Mouse (Mus musculus): ENCODE data around the gene Itga4.

DNA sequence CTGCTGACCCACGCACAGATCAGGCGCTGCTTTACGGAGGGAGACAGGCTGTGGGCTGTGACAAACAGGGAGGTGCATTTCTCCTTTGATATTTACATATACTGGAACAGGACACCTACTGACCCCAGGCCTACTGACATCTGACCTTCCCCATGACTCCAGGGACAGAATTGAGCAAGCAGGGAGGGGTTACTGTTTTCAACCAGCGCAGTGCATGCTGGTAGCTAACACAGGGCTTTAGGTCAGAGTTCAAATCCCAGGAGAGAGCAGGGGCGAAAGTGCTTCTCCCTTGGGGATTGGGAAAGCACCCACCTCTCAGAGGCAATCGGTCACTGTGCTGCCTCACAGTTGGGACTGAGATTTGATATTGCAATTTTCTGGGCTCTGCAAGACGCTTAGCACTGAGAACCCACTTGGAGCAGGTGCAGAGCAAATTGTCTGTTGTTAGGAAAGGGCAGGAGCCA, 113.9 kb downstream of the Itga4 start:
- TF ChIP-seq CTCF (IDR thresholded peaks at IDR 0.05; ENCODE audit: extremely low read depth, insufficient read depth, low read length) (no peak), POLR2A (IDR thresholded peaks at IDR 0.05; ENCODE audit: extremely low read depth, insufficient read depth, low read length) (no peak)
